Mouse (Mus musculus): ENCODE data around the gene Gm10959.
"Not testable (repeated sequence)": the region's sequence is repeated elsewhere in the genome, so short reads cannot be mapped to it uniquely, and the experiment has no call there.

The Gm10959 gene

GRCm38 (mm10) chr3:122919260-122919659 is at the start of gene Gm10959:
Gene Gm10959 (minus strand): TSS chr3:122919360.
- DNase-seq (ENCODE audit: low spot score) = no peak

DNA sequence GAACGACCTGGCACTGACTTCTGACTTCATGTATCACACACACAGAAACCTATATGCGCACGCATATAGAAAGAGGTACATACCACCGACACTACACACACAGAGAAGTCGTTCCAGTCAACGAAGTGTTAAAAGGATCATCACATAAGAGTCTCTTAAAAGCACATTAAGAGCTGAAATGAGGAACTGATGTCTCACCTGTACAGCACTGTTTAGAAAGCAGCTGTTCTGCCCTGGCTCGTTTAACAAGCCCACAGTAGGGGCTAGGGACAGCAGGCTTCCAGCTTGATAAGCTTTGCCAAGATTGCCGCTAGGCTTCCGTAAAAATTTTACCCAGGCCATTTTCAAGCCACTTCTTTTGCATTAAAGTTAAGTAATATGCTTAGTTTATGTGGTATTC is 49.2 kb upstream of the Gm10959 start:
- DNase-seq (ENCODE audit: low spot score) = no peak

DNA sequence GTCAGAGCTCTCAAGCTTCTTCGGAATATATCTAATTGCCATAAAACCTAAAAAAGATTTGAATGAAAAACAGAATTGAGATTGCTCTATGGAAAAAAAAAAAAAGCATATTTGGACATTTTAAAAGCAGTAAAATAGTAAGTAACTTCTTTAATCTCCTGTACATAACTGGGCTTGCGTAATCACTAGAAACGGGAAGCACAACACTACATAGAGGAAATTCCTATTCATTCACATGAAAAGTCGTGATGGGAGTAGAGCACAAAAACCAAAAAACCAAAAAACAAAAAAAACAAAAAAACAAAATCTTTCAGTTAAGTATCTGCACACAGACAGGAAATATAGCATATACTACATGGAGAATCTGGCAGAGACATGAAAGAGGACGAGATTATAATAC is 45.1 kb upstream of the Gm10959 start:
- no peak for DNase-seq (ENCODE audit: low spot score)

DNA sequence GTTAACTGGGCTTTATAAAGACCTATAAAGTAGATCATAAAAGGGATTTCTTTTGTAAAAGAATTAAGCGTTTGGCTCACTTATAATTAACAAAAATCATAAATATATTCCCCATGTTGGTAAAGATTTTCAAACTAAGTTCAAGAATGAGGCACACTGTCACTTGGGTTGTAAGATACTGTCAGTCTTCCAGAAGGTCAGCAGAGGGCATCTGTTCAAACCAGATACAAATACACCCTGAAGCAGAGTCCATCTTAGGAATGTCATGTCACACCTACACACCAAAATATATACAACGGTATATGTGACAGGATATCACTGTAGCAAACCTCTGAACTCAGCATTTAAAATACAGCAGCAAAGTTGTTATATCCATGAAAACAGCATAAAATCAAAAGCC is 31.0 kb upstream of the Gm10959 start:
- no peak for DNase-seq (ENCODE audit: low spot score)

DNA sequence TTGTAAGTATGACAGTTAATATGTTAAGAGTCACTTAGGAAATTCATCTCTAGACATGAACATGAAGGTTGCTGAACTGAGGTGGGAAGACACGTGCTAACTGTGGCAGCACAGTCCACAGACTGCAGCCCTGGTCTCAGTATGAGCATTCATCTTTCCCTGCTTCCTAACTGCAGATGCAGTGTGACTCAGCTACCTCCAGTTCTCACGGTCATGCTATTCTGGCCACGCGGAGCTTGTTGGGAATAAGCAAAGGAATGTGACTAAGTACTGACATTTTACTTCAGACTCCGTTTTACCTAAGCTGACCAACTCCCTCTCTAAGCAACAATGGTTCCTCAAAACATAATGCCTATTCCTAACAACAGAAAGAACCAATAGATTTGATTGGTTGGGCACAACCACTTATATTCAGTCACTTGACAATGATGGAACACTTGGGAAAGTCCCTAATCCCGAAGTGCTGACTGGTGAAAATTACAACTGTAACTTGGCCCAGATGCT is 24.3 kb upstream of the Gm10959 start:
- no peak for DNase-seq (ENCODE audit: low spot score)

DNA sequence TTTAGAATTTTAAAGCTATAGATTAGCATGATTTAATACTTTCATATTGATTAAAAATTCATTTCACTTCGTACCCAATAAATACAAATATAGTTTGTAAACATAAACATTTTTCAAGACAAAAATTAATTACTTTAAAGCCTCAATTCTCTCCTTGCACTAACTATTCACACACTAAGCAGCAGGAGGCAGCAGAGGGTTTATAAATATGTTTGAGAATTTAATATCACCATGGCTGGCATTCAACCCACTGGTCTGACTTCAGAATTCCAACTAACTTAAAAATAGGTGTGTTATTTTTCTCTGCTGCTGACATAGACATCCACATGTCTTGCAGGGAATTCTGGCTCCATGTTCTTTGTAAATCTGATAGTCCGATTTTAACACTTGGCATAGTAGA is 20.1 kb upstream of the Gm10959 start:
- DNase-seq (ENCODE audit: low spot score) = no peak

- DNase-seq (ENCODE audit: low spot score) = not testable (repeated sequence)
These were observed 18.0 kb upstream of the Gm10959 start for GRCm38 (mm10) chr3:122937176-122937575.

DNA sequence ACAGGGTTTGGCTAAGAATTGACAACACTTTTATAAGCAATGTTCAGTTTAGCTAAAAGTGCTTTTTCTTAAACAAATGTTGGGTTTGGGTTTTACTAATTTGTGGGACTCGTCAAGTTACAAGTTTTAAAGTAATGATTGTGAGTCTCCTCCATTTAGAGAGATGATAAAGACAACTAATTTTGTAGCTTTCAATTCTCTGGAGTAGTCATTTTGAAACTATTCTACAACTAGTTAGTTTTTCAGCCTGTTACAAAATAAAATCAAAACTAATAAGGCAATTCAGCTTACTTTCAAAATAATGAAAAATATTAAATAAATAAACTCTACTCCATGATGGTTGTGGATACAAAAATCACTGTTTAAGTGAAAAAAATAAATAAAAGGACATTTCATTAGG is 13.3 kb upstream of the Gm10959 start:
- no peak for DNase-seq (ENCODE audit: low spot score)

DNA sequence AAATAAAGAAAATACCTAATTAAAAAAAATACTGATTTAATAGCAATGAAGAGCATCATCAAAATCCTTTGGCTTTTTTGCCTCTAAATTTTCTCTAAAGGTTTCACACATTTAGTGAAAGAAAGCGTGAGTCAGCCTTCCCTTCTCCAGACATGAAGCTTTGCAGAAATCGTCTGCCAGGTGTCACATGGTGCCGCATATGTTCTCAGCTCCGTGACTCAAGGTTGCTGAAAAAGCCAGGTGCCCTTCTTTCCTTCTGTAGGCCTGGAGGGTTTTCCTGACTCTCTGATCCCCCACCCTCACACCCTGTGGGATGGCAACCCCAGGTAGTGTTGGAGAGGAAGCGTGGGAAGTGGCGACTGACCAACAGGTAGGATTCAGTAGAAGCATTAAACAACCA is 10.6 kb upstream of the Gm10959 start:
- DNase-seq (ENCODE audit: low spot score) = no peak

DNA sequence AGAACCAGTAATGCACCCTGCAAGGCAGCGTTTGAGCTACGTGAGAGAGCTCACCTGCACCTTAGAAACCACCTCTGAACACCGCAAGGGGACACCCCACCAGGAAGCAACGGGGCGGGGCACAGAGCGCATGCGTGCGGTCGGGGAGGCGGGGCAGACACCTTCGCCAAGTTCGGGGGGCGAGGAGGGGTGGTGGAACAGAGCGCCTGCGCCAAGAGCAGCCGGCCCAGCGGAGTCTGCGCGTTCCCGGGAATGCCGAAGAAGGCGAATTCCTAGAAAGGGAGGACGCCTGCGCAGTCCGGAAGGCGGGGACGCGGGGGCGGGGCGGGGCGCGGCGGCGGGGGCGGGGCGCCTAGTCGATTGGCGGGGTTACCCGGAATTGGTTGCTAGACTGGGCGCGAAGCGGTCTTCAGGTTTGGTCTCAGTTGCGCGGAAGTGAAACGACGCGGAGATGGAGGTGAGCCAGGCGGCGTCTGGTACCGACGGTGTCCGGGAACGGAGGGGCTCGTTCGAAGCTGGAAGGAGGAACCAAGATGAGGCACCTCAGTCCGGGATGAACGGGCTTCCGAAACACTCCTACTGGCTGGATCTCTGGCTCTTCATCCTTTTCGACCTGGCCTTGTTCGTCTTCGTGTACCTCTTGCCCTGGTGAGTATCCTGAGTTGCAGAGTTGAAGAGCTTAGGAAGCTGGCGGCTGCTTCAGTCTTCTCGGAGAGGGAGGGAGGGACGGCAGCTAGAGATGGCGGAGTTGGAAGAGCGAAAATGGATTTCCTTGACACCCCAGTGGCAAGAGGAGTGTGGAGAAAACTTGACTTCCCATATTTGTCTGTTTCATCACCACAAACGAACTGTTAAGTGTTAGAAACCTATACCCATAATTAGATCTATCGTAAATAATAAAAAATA is 5.1 kb upstream of the Gm10959 start, which contains the start of gene 1810037I17Rik:
TSS of gene 1810037I17Rik (plus strand) at position 195 of the 906 bp plus-strand sequence.
- peak; percentile 95 for DNase-seq (ENCODE audit: low spot score)

GRCm38 (mm10) chr3:122923147-122923546 is 4.0 kb upstream of the Gm10959 start:
- DNase-seq (ENCODE audit: low spot score) = no peak

GRCm38 (mm10) chr3:122921676-122922527 is 2.7 kb upstream of the Gm10959 start:
- DNase-seq (ENCODE audit: low spot score) = no peak

DNA sequence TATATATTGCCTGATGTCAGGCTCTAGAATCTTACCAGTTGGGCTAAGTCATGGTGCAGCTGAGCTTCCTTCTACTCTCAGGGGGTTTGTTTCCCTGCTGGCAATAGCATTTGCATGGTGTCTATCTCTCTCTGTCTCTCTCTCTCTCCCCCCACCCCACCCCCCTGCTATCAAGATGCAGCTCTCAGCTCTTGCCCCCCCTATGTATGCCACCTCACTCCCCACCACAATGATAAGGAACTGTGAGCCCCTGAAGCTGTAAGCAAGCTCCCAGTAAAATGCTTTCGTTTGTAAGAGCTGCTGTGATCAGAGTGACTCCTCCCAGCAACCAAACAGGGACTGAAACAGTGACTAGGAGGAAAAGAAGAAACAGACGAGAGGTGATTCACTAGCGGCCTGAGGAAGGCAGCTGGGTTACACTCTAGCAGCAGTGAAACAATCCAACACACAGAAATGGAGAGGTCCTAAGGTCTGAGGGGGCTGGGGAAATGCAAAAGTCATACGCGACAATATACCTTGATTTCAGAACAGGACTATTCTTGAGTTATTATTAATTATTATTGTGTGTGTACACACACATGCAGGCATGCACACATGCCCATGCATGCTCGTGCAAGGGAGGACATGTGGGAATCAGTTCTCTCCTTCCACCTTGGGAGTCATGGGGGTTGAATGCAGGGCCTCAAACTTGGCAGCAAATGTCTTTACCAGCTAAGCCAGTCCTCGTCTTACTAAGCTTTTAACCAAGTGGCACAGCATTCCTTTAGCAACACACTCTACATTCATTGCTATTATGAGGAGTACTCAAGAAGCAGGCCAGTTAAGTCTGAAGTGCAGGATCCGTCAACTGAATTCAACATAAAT is 1.6 kb upstream of the Gm10959 start:
- no peak for DNase-seq (ENCODE audit: low spot score)

DNA sequence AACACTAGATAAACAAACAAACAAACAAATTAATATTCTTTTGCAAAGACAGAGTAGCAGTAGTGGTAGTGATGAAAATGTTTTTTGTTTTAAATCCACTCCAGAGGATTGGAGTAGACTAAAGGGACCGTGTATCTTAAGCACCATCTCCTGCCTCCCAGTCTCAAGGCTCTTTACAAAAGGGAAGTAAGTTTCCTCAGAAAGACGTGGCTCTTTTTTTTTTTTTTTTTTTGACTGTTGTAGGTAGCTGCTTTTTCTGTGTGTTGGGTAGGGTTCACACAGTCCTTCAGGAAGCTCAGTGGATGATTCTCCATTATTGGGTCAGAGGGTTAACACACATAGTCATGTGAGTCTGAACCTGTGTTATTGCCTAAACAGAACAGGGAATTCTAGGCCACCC is 488 bp downstream of the Gm10959 start:
- DNase-seq (ENCODE audit: low spot score) = no peak

GRCm38 (mm10) chr3:122916191-122916680 is 2.9 kb downstream of the Gm10959 start:
- DNase-seq (ENCODE audit: low spot score) = no peak

- no peak for DNase-seq (ENCODE audit: low spot score)
These were observed 3.7 kb downstream of the Gm10959 start for GRCm38 (mm10) chr3:122915493-122915892.

- DNase-seq (ENCODE audit: low spot score) = no peak
These were observed 11.3 kb downstream of the Gm10959 start for GRCm38 (mm10) chr3:122907841-122908240.

DNA sequence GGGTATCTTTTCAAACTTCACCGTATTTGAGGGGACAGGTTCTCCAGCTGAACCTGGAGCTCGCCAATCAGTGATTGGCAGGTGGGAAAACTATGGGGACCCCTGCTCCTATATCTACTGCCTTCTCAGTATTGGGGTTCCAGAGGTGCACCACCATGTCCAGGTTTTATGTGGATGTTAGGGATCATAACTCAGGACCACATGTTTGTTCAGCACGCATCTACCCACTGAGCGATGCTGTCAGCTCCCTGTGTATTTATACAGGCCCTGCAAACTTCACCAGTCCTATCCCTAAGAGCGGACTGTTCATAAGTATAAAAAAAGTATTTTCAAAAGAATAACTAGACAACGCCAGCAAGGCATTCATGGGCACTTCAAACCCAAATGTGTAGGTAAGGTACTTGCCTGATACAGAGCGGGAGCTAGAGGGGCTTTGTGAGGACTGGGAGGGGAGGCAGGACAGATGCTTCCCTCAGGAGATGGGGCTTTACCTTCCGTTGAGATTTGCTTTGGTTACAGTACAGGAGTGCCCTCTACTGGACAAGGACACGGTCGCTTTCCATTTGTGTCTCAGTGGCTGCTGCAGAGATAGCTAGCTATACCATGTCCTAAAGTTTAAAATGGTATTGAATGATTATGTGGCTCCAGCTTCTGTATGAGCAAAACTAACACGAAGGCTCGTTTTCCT is 15.3 kb downstream of the Gm10959 start:
- no peak for DNase-seq (ENCODE audit: low spot score)

DNA sequence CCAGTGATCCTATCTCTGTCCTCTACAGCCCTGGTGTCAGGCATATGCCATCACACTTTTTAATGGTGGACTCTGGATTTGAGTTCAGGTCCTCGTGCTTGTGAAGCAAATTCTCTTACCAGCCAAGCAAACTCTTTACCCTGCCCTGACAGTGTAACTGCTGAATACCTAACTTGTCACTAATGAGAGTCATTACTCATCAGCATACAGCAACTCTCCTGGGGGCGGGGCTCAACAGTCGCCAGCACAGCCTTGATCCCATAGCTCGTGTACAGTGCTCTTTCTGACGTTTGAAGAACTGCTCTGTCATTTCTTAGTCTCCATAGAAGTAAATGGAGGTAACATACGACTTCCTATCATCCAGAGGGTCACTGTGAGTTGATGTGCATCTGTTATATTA is 20.9 kb downstream of the Gm10959 start:
- no peak for DNase-seq (ENCODE audit: low spot score)

DNA sequence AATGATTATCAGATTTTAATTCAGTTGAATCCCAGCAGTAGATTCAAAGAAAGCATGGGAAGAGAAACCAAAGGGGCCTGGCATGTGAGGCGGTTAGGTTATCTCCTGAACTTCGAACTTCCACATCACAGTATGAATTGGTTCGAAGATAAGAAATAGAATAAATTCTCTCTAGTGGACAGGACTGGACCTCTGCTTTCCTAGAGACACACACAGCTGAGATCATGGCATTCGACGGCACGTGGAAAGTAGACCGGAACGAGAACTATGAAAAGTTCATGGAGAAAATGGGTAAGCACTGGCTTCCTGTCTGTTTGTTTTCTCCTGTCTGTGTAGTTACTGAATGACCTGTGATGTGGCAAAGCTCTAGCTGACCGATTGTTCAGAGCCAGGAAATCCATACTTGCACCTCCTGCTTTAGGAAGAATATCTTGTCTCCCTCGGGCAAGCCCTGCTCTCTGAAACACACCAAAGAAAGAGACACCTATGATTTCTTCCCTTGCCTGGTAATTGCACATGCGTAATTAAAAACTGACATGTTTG is 23.9 kb downstream of the Gm10959 start:
- no peak for DNase-seq (ENCODE audit: low spot score)

DNA sequence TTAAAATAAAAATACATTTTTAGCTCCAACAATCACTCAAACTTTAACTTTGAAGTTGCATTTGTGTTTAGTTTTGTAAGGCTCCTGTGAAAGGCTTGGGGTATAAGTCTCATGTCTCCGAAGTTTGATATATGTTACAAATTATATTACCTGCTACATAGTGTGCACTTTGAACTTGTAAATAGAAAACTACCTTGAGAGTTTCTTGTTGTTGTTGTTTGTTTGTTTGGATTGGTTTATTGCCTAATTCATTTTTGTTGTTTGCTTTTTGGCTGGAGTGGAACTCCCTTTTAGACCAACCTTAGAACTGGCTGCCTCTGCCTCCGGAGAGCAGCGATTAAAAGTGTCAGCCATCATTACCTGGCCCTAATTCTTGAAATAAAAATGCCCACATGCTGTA is 24.4 kb downstream of the Gm10959 start, which contains the start of gene Fabp2:
TSS of gene Fabp2 (plus strand) at position 301 of the 400 bp plus-strand sequence.
- no peak for DNase-seq (ENCODE audit: low spot score)

Data from urinary bladder, postnatal 10 days (tissue).